Mouse (Mus musculus) hindbrain, embryonic 10.5 days (tissue): ENCODE measurements around the gene 2010005H15Rik. TPM values are rescaled to one million over a fixed set of nuclear protein-coding genes. Genes with fewer than 3 reads are reported as not detected.
"Not testable (repeated sequence)": the region's sequence is repeated elsewhere in the genome, so short reads cannot be mapped to it uniquely, and the experiment has no call there.

Source experiments
- DNase-seq: peaks from one replicate; pipeline ENCODE4 v3.0.0-alpha.2; 2017; ENCODE audit warnings: low spot score
- H3K27ac ChIP-seq: fragments of 300-500 bp; sonication (generic); 2 replicates; pipeline ENCODE4 v1.5.1; 2016; ENCODE audit warnings: mild to moderate bottlenecking, moderate library complexity
- H3K27me3 ChIP-seq: fragments of 300-500 bp; sonication (generic); 2 replicates; pipeline ENCODE4 v1.6.1; 2016; ENCODE audit warnings: mild to moderate bottlenecking; ENCODE audit not compliant: poor library complexity, insufficient read depth, severe bottlenecking
- H3K36me3 ChIP-seq: fragments of 300-500 bp; sonication (generic); 2 replicates; pipeline ENCODE4 v1.6.1; 2016; ENCODE audit warnings: mild to moderate bottlenecking, moderate library complexity
- H3K4me1 ChIP-seq: fragments of 300-500 bp; sonication (generic); replicated peaks from 2 replicates; pipeline ENCODE4 v1.6.1; 2016; ENCODE audit warnings: mild to moderate bottlenecking
- H3K4me3 ChIP-seq: fragments of 300-500 bp; sonication (generic); 2 replicates; pipeline ENCODE4 v1.5.1; 2016; ENCODE audit warnings: mild to moderate bottlenecking, moderate library complexity
- H3K9me3 ChIP-seq: fragments of 300-500 bp; sonication (generic); 2 replicates; pipeline ENCODE4 v1.6.1; 2016; ENCODE audit warnings: mild to moderate bottlenecking, moderate library complexity
- WGBS: fragments of 180-500 bp; shearing (Covaris S2); methylation state at CpG from one replicate; pipeline ENCODE4 v1.1.7; 2016; 5-methylcytosine and 5-hydroxymethylcytosine counted together
- polyA plus RNA-seq: library from polyadenylated mRNA; unstranded; fragments of >200 nt; fragmentation: Nextera tagmentation; extraction: Ambion mirVana; gene quantifications from 2 replicates; pipeline ENCODE4 v1.2.1, GENCODE M21; 2016

The 2010005H15Rik gene
- polyA plus RNA-seq, result not detected in 2 replicates

GRCm38 (mm10) chr16:36221168-36221567 lies at the start of gene 2010005H15Rik:
2010005H15Rik (plus strand) TSS chr16:36221468.
- H3K4me1 ChIP-seq, H3K9me3 ChIP-seq, H3K36me3 ChIP-seq, DNase-seq, H3K27me3 ChIP-seq, H3K4me3 ChIP-seq, H3K27ac ChIP-seq: not testable (repeated sequence)
- 94% methylated on average over 7 of the region's 7 CpGs for WGBS

GRCm38 (mm10) chr16:36176108-36176507 lies 45.2 kb upstream of the 2010005H15Rik start:
- DNase-seq, result no peak
- H3K9me3 ChIP-seq, result no peaks in the 10 kb centered on the region
- H3K27me3 ChIP-seq, result no peaks in the 10 kb centered on the region
- H3K27ac ChIP-seq, result no peak overlapping the region
- no peaks in the 10 kb centered on the region for H3K36me3 ChIP-seq
- H3K4me3 ChIP-seq, result no peak overlapping the region
- H3K4me1 ChIP-seq, result no peaks in the 10 kb centered on the region

- H3K4me3 ChIP-seq, result no peak overlapping the region
- no peak for DNase-seq
- H3K4me1 ChIP-seq, result no peaks in the 10 kb centered on the region
- 85% methylated on average over 2 of the region's 2 CpGs for WGBS
- H3K27me3 ChIP-seq, result no peaks in the 10 kb centered on the region
- no peaks in the 10 kb centered on the region for H3K9me3 ChIP-seq
- no peak overlapping the region for H3K27ac ChIP-seq
- H3K36me3 ChIP-seq, result no peaks in the 10 kb centered on the region
These were observed 41.4 kb upstream of the 2010005H15Rik start for GRCm38 (mm10) chr16:36179910-36180309.

- WGBS, result 82% methylated on average over 4 of the region's 4 CpGs
- not testable (repeated sequence) for DNase-seq
These were observed 37.4 kb upstream of the 2010005H15Rik start, which contains the start of gene Gm5483 for GRCm38 (mm10) chr16:36183912-36184311. Gm5483 (plus strand) TSS chr16:36184212.

GRCm38 (mm10) chr16:36199226-36199625 lies 22.0 kb upstream of the 2010005H15Rik start:
- WGBS, result 43% methylated on average over 19 of the region's 19 CpGs
- Histone ChIP-seq H3K36me3 (no peaks in the 10 kb centered on the region), H3K27me3 (no peaks in the 10 kb centered on the region), H3K9me3 (no peaks in the 10 kb centered on the region), H3K27ac (no peak overlapping the region), H3K4me1 (peaks cover 5% of the 10 kb centered on the region; the same call in 1 of the 2 replicates), H3K4me3 (peak overlapping the region; percentile 9; the same call in 1 of the 2 replicates)
- DNase-seq, result peak; percentile 5

More at GRCm38 (mm10) chr16:36183912-36184311, 37.4 kb upstream of the 2010005H15Rik start, which contains the start of gene Gm5483:
- H3K9me3 ChIP-seq, H3K27me3 ChIP-seq, H3K27ac ChIP-seq, H3K4me3 ChIP-seq, H3K36me3 ChIP-seq, H3K4me1 ChIP-seq: not testable (repeated sequence)

GRCm38 (mm10) chr16:36203846-36204245 lies 17.4 kb upstream of the 2010005H15Rik start:
- H3K27me3 ChIP-seq, result no peaks in the 10 kb centered on the region
- H3K9me3 ChIP-seq, result no peaks in the 10 kb centered on the region
- peaks cover 5% of the 10 kb centered on the region; the same call in 1 of the 2 replicates for H3K4me1 ChIP-seq
- no peak overlapping the region for H3K27ac ChIP-seq
- DNase-seq, result no peak
- WGBS, result 86% methylated on average over 5 of the region's 5 CpGs
- no peaks in the 10 kb centered on the region for H3K36me3 ChIP-seq
- no peak overlapping the region for H3K4me3 ChIP-seq

- H3K36me3 ChIP-seq, H3K27ac ChIP-seq, DNase-seq, H3K27me3 ChIP-seq, H3K4me3 ChIP-seq, H3K9me3 ChIP-seq, H3K4me1 ChIP-seq: not testable (repeated sequence)
- WGBS, result 49% methylated on average over 2 of the region's 2 CpGs
These were observed 15.6 kb upstream of the 2010005H15Rik start for GRCm38 (mm10) chr16:36205684-36206083.

GRCm38 (mm10) chr16:36209967-36210453 lies 11.3 kb upstream of the 2010005H15Rik start, which contains the start of gene Gm5416:
Gm5416 (plus strand) TSS chr16:36210403.
- 88% methylated on average over 2 of the region's 2 CpGs for WGBS

GRCm38 (mm10) chr16:36260585-36260984 lies 39.3 kb downstream of the 2010005H15Rik start:
- H3K27ac ChIP-seq, H3K27me3 ChIP-seq, H3K36me3 ChIP-seq, DNase-seq, H3K4me3 ChIP-seq, H3K4me1 ChIP-seq, H3K9me3 ChIP-seq: not testable (repeated sequence)

More at GRCm38 (mm10) chr16:36209967-36210453, 11.3 kb upstream of the 2010005H15Rik start, which contains the start of gene Gm5416:
- Histone ChIP-seq H3K36me3 (no peaks in the 10 kb centered on the region), H3K27me3 (no peaks in the 10 kb centered on the region), H3K4me1 (no peaks in the 10 kb centered on the region), H3K4me3 (no peak within 1 kb of the TSS), H3K27ac (no peak within 1 kb of the TSS), H3K9me3 (no peaks in the 10 kb centered on the region)
- no peak for DNase-seq

- H3K27me3 ChIP-seq, H3K9me3 ChIP-seq, H3K36me3 ChIP-seq, H3K4me3 ChIP-seq, H3K27ac ChIP-seq, H3K4me1 ChIP-seq, DNase-seq: not testable (repeated sequence)
- WGBS, result 88% methylated on average over 4 of the region's 4 CpGs
These were observed 55.5 kb downstream of the 2010005H15Rik start, which contains the start of gene Stfa1 for GRCm38 (mm10) chr16:36276796-36277195. Stfa1 (plus strand) TSS chr16:36276951.

GRCm38 (mm10) chr16:36289140-36289539 lies 67.9 kb downstream of the 2010005H15Rik start:
- DNase-seq, result no peak
- no peak overlapping the region for H3K27ac ChIP-seq
- WGBS, result 88% methylated on average over 4 of the region's 4 CpGs
- no peaks in the 10 kb centered on the region for H3K4me1 ChIP-seq
- no peaks in the 10 kb centered on the region for H3K36me3 ChIP-seq
- no peak overlapping the region for H3K4me3 ChIP-seq
- H3K9me3 ChIP-seq, result no peaks in the 10 kb centered on the region
- no peaks in the 10 kb centered on the region for H3K27me3 ChIP-seq
